Mouse (Mus musculus) thymus, adult 18-20 months (tissue): Measurements from ENCODE around the gene Map1b.

Experiments used
- DNase-seq, 2 experiments: peaks; one replicate each; pipeline ENCODE4 v3.0.0; 2022; ENCODE audit warnings: mixed read lengths in 2 of 2

Gene Map1b

GRCm38 (mm10) chr13:99516448-99516881, at the start of gene Map1b:
Gene Map1b (minus strand): TSS chr13:99516540.
- no peak for DNase-seq

GRCm38 (mm10) chr13:99564346-99564745, 48.0 kb upstream of the Map1b start:
- no peak for DNase-seq

GRCm38 (mm10) chr13:99563021-99563420, 46.7 kb upstream of the Map1b start:
- no peak for DNase-seq

- DNase-seq = no peak
Observed at GRCm38 (mm10) chr13:99561843-99562550, 45.7 kb upstream of the Map1b start.

- DNase-seq = no peak
Observed at GRCm38 (mm10) chr13:99560674-99561639, 44.6 kb upstream of the Map1b start.

- DNase-seq = no peak
Observed at GRCm38 (mm10) chr13:99558216-99558906, 42.0 kb upstream of the Map1b start.

GRCm38 (mm10) chr13:99557813-99558212, 41.5 kb upstream of the Map1b start:
- no peak for DNase-seq

- no peak for DNase-seq
Observed at GRCm38 (mm10) chr13:99557331-99557730, 41.0 kb upstream of the Map1b start.

- no peak for DNase-seq
Observed at GRCm38 (mm10) chr13:99554960-99555359, 38.6 kb upstream of the Map1b start.

GRCm38 (mm10) chr13:99554466-99554865, 38.1 kb upstream of the Map1b start:
- DNase-seq = no peak

- DNase-seq = no peak
Observed at GRCm38 (mm10) chr13:99552381-99552780, 36.0 kb upstream of the Map1b start.

- DNase-seq = no peak
Observed at GRCm38 (mm10) chr13:99550679-99551369, 34.5 kb upstream of the Map1b start.

GRCm38 (mm10) chr13:99550060-99550459, 33.7 kb upstream of the Map1b start:
- no peak for DNase-seq

- DNase-seq = no peak
Observed at GRCm38 (mm10) chr13:99549584-99549983, 33.2 kb upstream of the Map1b start.

- no peak for DNase-seq
Observed at GRCm38 (mm10) chr13:99546832-99547231, 30.5 kb upstream of the Map1b start.

- no peak for DNase-seq
Observed at GRCm38 (mm10) chr13:99545201-99545600, 28.9 kb upstream of the Map1b start.

- DNase-seq = no peak
Observed at GRCm38 (mm10) chr13:99541429-99542267, 25.3 kb upstream of the Map1b start.

GRCm38 (mm10) chr13:99539288-99539687, 22.9 kb upstream of the Map1b start:
- DNase-seq = no peak

GRCm38 (mm10) chr13:99538851-99539250, 22.5 kb upstream of the Map1b start:
- DNase-seq = no peak

- no peak for DNase-seq
Observed at GRCm38 (mm10) chr13:99537908-99538513, 21.7 kb upstream of the Map1b start.

GRCm38 (mm10) chr13:99528456-99528855, 12.1 kb upstream of the Map1b start:
- DNase-seq = no peak
